Mouse (Mus musculus): Measurements from ENCODE around the gene Bcat2. TPM values are rescaled to one million over a fixed set of nuclear protein-coding genes. Genes with fewer than 3 reads are reported as not detected.
"Not testable (repeated sequence)": the region's sequence is repeated elsewhere in the genome, so short reads cannot be mapped to it uniquely, and the experiment has no call there.

Bcat2 gene
- polyA plus RNA-seq, 1 experiment from 2014 or later = 25.7 TPM

GRCm38 (mm10) chr7:45525809-45526473 lies 44.0 kb upstream of the Bcat2 start, which contains the start of the genes Ppp1r15a and Plekha4:
TSS of gene Ppp1r15a (minus strand) at chr7:45526268.
TSS of gene Plekha4 (plus strand) at chr7:45526330.
- H3K27ac ChIP-seq (ENCODE audit: low read depth, low read length) = peak within 1 kb of the TSS; percentile 42; the same call in 1 of the 2 replicates
- no peaks in the 10 kb centered on the region; the same call in 1 of the 2 replicates for H3K36me3 ChIP-seq (ENCODE audit: control insufficient read depth, insufficient read depth, low read length)
- H3K4me1 ChIP-seq (replicated peaks; ENCODE audit: control insufficient read depth, insufficient read depth, low read length) = peaks cover 7% of the 10 kb centered on the region; the same call in 1 of the 2 replicates
- peak within 1 kb of the TSS; percentile 43 for H3K4me2 ChIP-seq (ENCODE audit: low read depth, low read length, severe bottlenecking)
- H3K9ac ChIP-seq (ENCODE audit: low read length) = peak within 1 kb of the TSS; percentile 75
- peak; percentile 97 for DNase-seq (ENCODE audit: low spot score)
- no peaks in the 10 kb centered on the region for H3K9me3 ChIP-seq (ENCODE audit: control insufficient read depth, low read length)
- no peaks in the 10 kb centered on the region for H3K27me3 ChIP-seq (ENCODE audit: control insufficient read depth, insufficient read depth, low read length)
- WGBS = under 1% methylated on average over 54 of the region's 54 CpGs
- ATAC-seq (replicated peaks; ENCODE audit: low FRiP score) = peak; percentile 81
- peak within 1 kb of the TSS; percentile 68 for H3K4me3 ChIP-seq (ENCODE audit: low read depth, low read length)

GRCm38 (mm10) chr7:45526474-45527120 lies 43.4 kb upstream of the Bcat2 start:
- no peak for DNase-seq (ENCODE audit: low spot score)
- H3K9me3 ChIP-seq (ENCODE audit: control insufficient read depth, low read length) = no peaks in the 10 kb centered on the region
- ATAC-seq (replicated peaks; ENCODE audit: low FRiP score) = no peak
- H3K4me2 ChIP-seq (ENCODE audit: low read depth, low read length, severe bottlenecking) = peak overlapping the region; percentile 43
- H3K27me3 ChIP-seq (ENCODE audit: control insufficient read depth, insufficient read depth, low read length) = no peaks in the 10 kb centered on the region
- H3K9ac ChIP-seq (ENCODE audit: low read length) = peak overlapping the region; percentile 75; the same call in 1 of the 2 replicates
- peak overlapping the region; percentile 68 for H3K4me3 ChIP-seq (ENCODE audit: low read depth, low read length)
- 0 out of 2 replicates have a peak overlapping the region, but pooled peaks have one; percentile 42 for H3K27ac ChIP-seq (ENCODE audit: low read depth, low read length)
- 31% methylated on average over 7 of the region's 7 CpGs for WGBS
- H3K4me1 ChIP-seq (replicated peaks; ENCODE audit: control insufficient read depth, insufficient read depth, low read length) = peaks cover 7% of the 10 kb centered on the region; the same call in 1 of the 2 replicates
- no peaks in the 10 kb centered on the region; the same call in 1 of the 2 replicates for H3K36me3 ChIP-seq (ENCODE audit: control insufficient read depth, insufficient read depth, low read length)

GRCm38 (mm10) chr7:45527169-45527568 lies 42.8 kb upstream of the Bcat2 start:
- not testable (repeated sequence) for H3K27me3 ChIP-seq (ENCODE audit: control insufficient read depth, insufficient read depth, low read length); ATAC-seq (replicated peaks; ENCODE audit: low FRiP score); H3K9ac ChIP-seq (ENCODE audit: low read length); H3K36me3 ChIP-seq (ENCODE audit: control insufficient read depth, insufficient read depth, low read length); H3K4me1 ChIP-seq (replicated peaks; ENCODE audit: control insufficient read depth, insufficient read depth, low read length); H3K9me3 ChIP-seq (ENCODE audit: control insufficient read depth, low read length); H3K27ac ChIP-seq (ENCODE audit: low read depth, low read length); H3K4me2 ChIP-seq (ENCODE audit: low read depth, low read length, severe bottlenecking); H3K4me3 ChIP-seq (ENCODE audit: low read depth, low read length); DNase-seq (ENCODE audit: low spot score)
- 94% methylated on average over 6 of the region's 6 CpGs for WGBS

- H3K9ac ChIP-seq (ENCODE audit: low read length) = no peak overlapping the region
- H3K36me3 ChIP-seq (ENCODE audit: control insufficient read depth, insufficient read depth, low read length) = no peaks in the 10 kb centered on the region
- H3K4me3 ChIP-seq (ENCODE audit: low read depth, low read length) = no peak overlapping the region
- H3K27me3 ChIP-seq (ENCODE audit: control insufficient read depth, insufficient read depth, low read length) = no peaks in the 10 kb centered on the region
- 22% methylated on average over 6 of the region's 6 CpGs for WGBS
- DNase-seq (ENCODE audit: low spot score) (no peak), ATAC-seq (replicated peaks; ENCODE audit: low FRiP score) (no peak)
- no peak overlapping the region for H3K27ac ChIP-seq (ENCODE audit: low read depth, low read length)
- H3K9me3 ChIP-seq (ENCODE audit: control insufficient read depth, low read length) = no peaks in the 10 kb centered on the region
- no peak overlapping the region for H3K4me2 ChIP-seq (ENCODE audit: low read depth, low read length, severe bottlenecking)
- peaks cover 7% of the 10 kb centered on the region; the same call in 1 of the 2 replicates for H3K4me1 ChIP-seq (replicated peaks; ENCODE audit: control insufficient read depth, insufficient read depth, low read length)
Observed at GRCm38 (mm10) chr7:45529461-45529860, 40.5 kb upstream of the Bcat2 start.

- DNase-seq (ENCODE audit: low spot score) (no peak), ATAC-seq (replicated peaks; ENCODE audit: low FRiP score) (no peak)
- no peak overlapping the region for H3K4me3 ChIP-seq (ENCODE audit: low read depth, low read length)
- no peaks in the 10 kb centered on the region for H3K9me3 ChIP-seq (ENCODE audit: control insufficient read depth, low read length)
- H3K36me3 ChIP-seq (ENCODE audit: control insufficient read depth, insufficient read depth, low read length) = no peaks in the 10 kb centered on the region
- WGBS = 80% methylated on average over 2 of the region's 2 CpGs
- H3K9ac ChIP-seq (ENCODE audit: low read length) = no peak overlapping the region
- H3K27me3 ChIP-seq (ENCODE audit: control insufficient read depth, insufficient read depth, low read length) = no peaks in the 10 kb centered on the region
- no peaks in the 10 kb centered on the region; the same call in 1 of the 2 replicates for H3K4me1 ChIP-seq (replicated peaks; ENCODE audit: control insufficient read depth, insufficient read depth, low read length)
- no peak overlapping the region for H3K27ac ChIP-seq (ENCODE audit: low read depth, low read length)
- H3K4me2 ChIP-seq (ENCODE audit: low read depth, low read length, severe bottlenecking) = no peak overlapping the region
Observed at GRCm38 (mm10) chr7:45530643-45531042, 39.3 kb upstream of the Bcat2 start.

- Histone ChIP-seq H3K4me3 (ENCODE audit: low read depth, low read length) (no peak overlapping the region), H3K4me2 (ENCODE audit: low read depth, low read length, severe bottlenecking) (no peak overlapping the region), H3K4me1 (replicated peaks; ENCODE audit: control insufficient read depth, insufficient read depth, low read length) (peaks cover 2% of the 10 kb centered on the region; the same call in 1 of the 2 replicates), H3K27ac (ENCODE audit: low read depth, low read length) (no peak overlapping the region), H3K9me3 (ENCODE audit: control insufficient read depth, low read length) (no peaks in the 10 kb centered on the region), H3K36me3 (ENCODE audit: control insufficient read depth, insufficient read depth, low read length) (no peaks in the 10 kb centered on the region), H3K27me3 (ENCODE audit: control insufficient read depth, insufficient read depth, low read length) (no peaks in the 10 kb centered on the region), H3K9ac (ENCODE audit: low read length) (no peak overlapping the region)
- WGBS = 84% methylated on average over 1 of the region's 1 CpGs
- DNase-seq (ENCODE audit: low spot score) (no peak), ATAC-seq (replicated peaks; ENCODE audit: low FRiP score) (no peak)
Observed at GRCm38 (mm10) chr7:45535676-45536075, 34.3 kb upstream of the Bcat2 start.

GRCm38 (mm10) chr7:45537602-45538001 lies 32.4 kb upstream of the Bcat2 start:
- ATAC-seq (replicated peaks; ENCODE audit: low FRiP score) (no peak), DNase-seq (ENCODE audit: low spot score) (no peak)
- Histone ChIP-seq H3K27me3 (ENCODE audit: control insufficient read depth, insufficient read depth, low read length) (no peaks in the 10 kb centered on the region), H3K4me1 (replicated peaks; ENCODE audit: control insufficient read depth, insufficient read depth, low read length) (peaks cover 2% of the 10 kb centered on the region; the same call in 1 of the 2 replicates), H3K36me3 (ENCODE audit: control insufficient read depth, insufficient read depth, low read length) (no peaks in the 10 kb centered on the region), H3K4me2 (ENCODE audit: low read depth, low read length, severe bottlenecking) (peak overlapping the region; percentile 73), H3K4me3 (ENCODE audit: low read depth, low read length) (peak overlapping the region; percentile 50), H3K9ac (ENCODE audit: low read length) (peak overlapping the region; percentile 63), H3K9me3 (ENCODE audit: control insufficient read depth, low read length) (no peaks in the 10 kb centered on the region), H3K27ac (ENCODE audit: low read depth, low read length) (no peak overlapping the region)
- WGBS = 76% methylated on average over 10 of the region's 10 CpGs

- Histone ChIP-seq H3K4me1 (replicated peaks; ENCODE audit: control insufficient read depth, insufficient read depth, low read length) (peaks cover 2% of the 10 kb centered on the region; the same call in 1 of the 2 replicates), H3K27ac (ENCODE audit: low read depth, low read length) (no peak overlapping the region), H3K9me3 (ENCODE audit: control insufficient read depth, low read length) (no peaks in the 10 kb centered on the region), H3K4me3 (ENCODE audit: low read depth, low read length) (peak overlapping the region; percentile 50), H3K9ac (ENCODE audit: low read length) (peak overlapping the region; percentile 63), H3K36me3 (ENCODE audit: control insufficient read depth, insufficient read depth, low read length) (no peaks in the 10 kb centered on the region), H3K4me2 (ENCODE audit: low read depth, low read length, severe bottlenecking) (peak overlapping the region; percentile 73), H3K27me3 (ENCODE audit: control insufficient read depth, insufficient read depth, low read length) (no peaks in the 10 kb centered on the region)
- DNase-seq (ENCODE audit: low spot score) (peak; percentile 77), ATAC-seq (replicated peaks; ENCODE audit: low FRiP score) (peak; percentile 81)
- WGBS = 2% methylated on average over 28 of the region's 29 CpGs
Observed at GRCm38 (mm10) chr7:45538163-45539041, 31.6 kb upstream of the Bcat2 start.

Measured in forebrain, embryonic 11.5 days (tissue).